Comparison of ENCODE assay signal across 8 mouse cellular contexts in the genomic region with DNA sequence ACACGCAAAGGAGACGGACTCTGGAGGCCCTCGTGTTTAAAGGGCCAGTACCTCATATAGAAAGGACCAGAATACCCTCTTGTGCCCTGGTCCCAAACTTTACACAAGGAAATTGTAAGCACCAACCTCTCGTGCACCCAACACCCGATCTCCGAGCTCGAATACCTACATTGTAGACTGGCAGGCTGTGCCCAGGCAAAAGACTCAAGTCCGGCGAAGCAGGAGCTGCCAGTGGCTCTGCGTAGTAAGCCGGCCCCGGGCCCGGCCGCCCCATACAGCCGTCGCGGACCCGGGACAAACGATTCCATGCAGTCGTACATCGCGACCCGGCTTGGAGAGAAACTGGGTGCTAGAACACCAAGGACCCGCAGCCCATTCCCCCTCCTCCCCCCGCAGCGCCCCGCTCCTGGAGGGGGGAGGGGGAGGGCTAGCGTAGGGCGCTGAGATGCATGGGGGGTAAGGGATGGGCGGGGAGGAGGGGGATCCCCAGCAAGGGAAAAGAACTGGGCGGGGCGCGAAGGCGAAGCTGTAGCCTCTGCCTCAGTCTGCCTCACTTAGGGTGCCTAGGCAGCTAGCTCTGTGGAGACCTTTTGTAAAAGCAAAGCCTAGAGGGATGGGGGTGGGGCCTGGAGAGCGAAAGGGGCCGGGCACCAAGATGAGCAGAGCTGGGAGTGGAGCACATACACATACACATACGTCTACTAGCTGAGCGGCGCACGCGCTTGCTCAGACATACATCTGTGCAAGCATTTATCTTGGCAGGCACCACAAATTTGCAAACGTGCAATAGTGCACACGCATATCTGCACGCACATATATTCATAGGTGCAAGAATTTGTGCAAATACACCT. TPM values are rescaled to one million over a fixed set of nuclear protein-coding genes. Genes with fewer than 3 reads are reported as not detected.
DNase-seq lines count a peak whose midpoint lies in the region; ATAC-seq lines count a peak whose summit lies in the region.

No protein-coding gene starts in this region.

- peak; percentile 26 for ATAC-seq in limb, embryonic 12.5 days (ENCODE audit: insufficient number of reproducible peaks, insufficient read depth, low FRiP score, low TSS enrichment, low read depth)
- peak; percentile 80 for ATAC-seq in midbrain, embryonic 13.5 days

- peaks cover 76% of the 10 kb centered on the region for H3K4me1 ChIP-seq in limb, embryonic 12.5 days (replicated peaks)
- H3K4me1 ChIP-seq in midbrain, embryonic 13.5 days (replicated peaks), result peaks cover 50% of the 10 kb centered on the region

- H3K27ac ChIP-seq in limb, embryonic 12.5 days, result peak overlapping the region; percentile 100
- H3K27ac ChIP-seq in midbrain, embryonic 13.5 days, result 0 out of 2 replicates have a peak overlapping the region, but pooled peaks have one; percentile 45

- no peaks in the 10 kb centered on the region for H3K9me3 ChIP-seq in limb, embryonic 12.5 days
- no peaks in the 10 kb centered on the region for H3K9me3 ChIP-seq in midbrain, embryonic 13.5 days

- peak overlapping the region; percentile 97 for H3K4me2 ChIP-seq in limb, embryonic 12.5 days
- H3K4me2 ChIP-seq in midbrain, embryonic 13.5 days (replicated peaks), result peak overlapping the region; percentile 94

- H3K9ac ChIP-seq in limb, embryonic 12.5 days (replicated peaks), result peak overlapping the region; percentile 82
- peak overlapping the region; percentile 69 for H3K9ac ChIP-seq in midbrain, embryonic 13.5 days (replicated peaks)

- H3K4me3 ChIP-seq in limb, embryonic 12.5 days (replicated peaks), result peak overlapping the region; percentile 67
- peak overlapping the region; percentile 53 for H3K4me3 ChIP-seq in midbrain, embryonic 13.5 days (replicated peaks)

- peak; percentile 48 for DNase-seq in urinary bladder, postnatal 25 days (ENCODE audit: low spot score)
- no peak for DNase-seq in urinary bladder, adult 2 months (ENCODE audit: low spot score)
- peak; percentile 52 for DNase-seq in embryo, embryonic 11.5 days (ENCODE audit: low read depth, low spot score)
- peak; percentile 85 to 90 for DNase-seq in heart, adult 18-20 months
- peak; percentile 73 for DNase-seq in kidney, adult 18-20 months
- DNase-seq in spleen, adult 18-20 months, result peak; percentile 57 to 63

- H3K36me3 ChIP-seq in limb, embryonic 12.5 days, result peaks cover 26% of the 10 kb centered on the region
- H3K36me3 ChIP-seq in midbrain, embryonic 13.5 days, result no peaks in the 10 kb centered on the region

- H3K27me3 ChIP-seq in limb, embryonic 12.5 days, result no peaks in the 10 kb centered on the region
- H3K27me3 ChIP-seq in midbrain, embryonic 13.5 days, result peaks cover 88% of the 10 kb centered on the region

- WGBS in limb, embryonic 12.5 days, result under 1% methylated on average over 40 of the region's 44 CpGs
- under 1% methylated on average over 39 of the region's 44 CpGs for WGBS in midbrain, embryonic 13.5 days

RNA-seq across cellular contexts. Expression of a gene that starts 11.2 kb away (rescaled TPM):
- polyA plus RNA-seq in urinary bladder, adult 2 months (2012; rRNA removed), result 72.2 and 76.7 TPM in 2 replicates
- total RNA-seq in heart, adult 18-20 months (2021), result 10 to 100 TPM; 13.5 to 16.7 TPM
- 137 TPM in 2 replicates for polyA plus RNA-seq in limb, embryonic 12.5 days (2016; fragmentation: Nextera tagmentation; extraction: Ambion mirVana)
- polyA plus RNA-seq in midbrain, embryonic 13.5 days (2015; fragmentation: Nextera tagmentation; extraction: Ambion mirVana), result 2.7 and 3.4 TPM in 2 replicates

RNA-seq across cellular contexts. Expression of a gene that starts 14.4 kb away (rescaled TPM):
- 7.0 and 13.2 TPM in 2 replicates for polyA plus RNA-seq in urinary bladder, adult 2 months (2012; rRNA removed)
- total RNA-seq in heart, adult 18-20 months (2021), result 1 to 10 TPM; 2.9 to 9.9 TPM
- 2.9 and 3.3 TPM in 2 replicates for polyA plus RNA-seq in limb, embryonic 12.5 days (2016; fragmentation: Nextera tagmentation; extraction: Ambion mirVana)
- 0.71 and 0.82 TPM in 2 replicates for polyA plus RNA-seq in midbrain, embryonic 13.5 days (2015; fragmentation: Nextera tagmentation; extraction: Ambion mirVana)

RNA-seq across cellular contexts. Expression of a gene that starts 24.2 kb away (rescaled TPM):
- polyA plus RNA-seq in urinary bladder, adult 2 months (2012; rRNA removed), result 0.56 and 0.59 TPM in 2 replicates
- not detected for total RNA-seq in heart, adult 18-20 months (2021)
- 1.3 and 1.4 TPM in 2 replicates for polyA plus RNA-seq in limb, embryonic 12.5 days (2016; fragmentation: Nextera tagmentation; extraction: Ambion mirVana)
- polyA plus RNA-seq in midbrain, embryonic 13.5 days (2015; fragmentation: Nextera tagmentation; extraction: Ambion mirVana), result 0.07 and 0.12 TPM in 2 replicates

RNA-seq across cellular contexts. Expression of a gene that starts 33.1 kb away (rescaled TPM):
- 62.6 and 64.4 TPM in 2 replicates for polyA plus RNA-seq in urinary bladder, adult 2 months (2012; rRNA removed)
- total RNA-seq in heart, adult 18-20 months (2021), result 10 to 100 TPM; 18.4 to 18.9 TPM
- polyA plus RNA-seq in limb, embryonic 12.5 days (2016; fragmentation: Nextera tagmentation; extraction: Ambion mirVana), result 56.1 and 58.8 TPM in 2 replicates
- 50.8 and 53.4 TPM in 2 replicates for polyA plus RNA-seq in midbrain, embryonic 13.5 days (2015; fragmentation: Nextera tagmentation; extraction: Ambion mirVana)

RNA-seq across cellular contexts. Expression of a gene that starts 41.6 kb away (rescaled TPM):
- 92.4 and 102 TPM in 2 replicates for polyA plus RNA-seq in urinary bladder, adult 2 months (2012; rRNA removed)
- 10 to 100 TPM; 17.0 to 22.6 TPM for total RNA-seq in heart, adult 18-20 months (2021)
- polyA plus RNA-seq in limb, embryonic 12.5 days (2016; fragmentation: Nextera tagmentation; extraction: Ambion mirVana), result 70.6 and 72.9 TPM in 2 replicates
- 37.9 and 40.2 TPM in 2 replicates for polyA plus RNA-seq in midbrain, embryonic 13.5 days (2015; fragmentation: Nextera tagmentation; extraction: Ambion mirVana)

Comparison
In these comparisons a context has a peak if more than half of its experiments do, and no peak if none do; other contexts are left out.
1. RNA of a gene that starts 11.2 kb away (polyA plus RNA-seq): 137 TPM in limb, embryonic 12.5 days and 72.2 to 76.7 TPM in urinary bladder, adult 2 months; 2.7 to 3.4 TPM in midbrain, embryonic 13.5 days; every median in the first group is over 10 times any median in the second.